Mouse (Mus musculus): Measurements from ENCODE around the gene Copz1.
"Not testable (repeated sequence)": the region's sequence is repeated elsewhere in the genome, so short reads cannot be mapped to it uniquely, and the experiment has no call there.

The Copz1 gene

GRCm38 (mm10) chr15:103272419-103273279 is at the start of gene Copz1:
Gene Copz1, plus strand, starts transcription at chr15:103272714.
- peak; percentile 81 for DNase-seq (ENCODE audit: low spot score)

GRCm38 (mm10) chr15:103224161-103224560 is 48.4 kb upstream of the Copz1 start:
- DNase-seq (ENCODE audit: low spot score): no peak

- no peak for DNase-seq (ENCODE audit: low spot score)
Observed at GRCm38 (mm10) chr15:103227022-103227421, 45.5 kb upstream of the Copz1 start.

- DNase-seq (ENCODE audit: low spot score): no peak
Observed at GRCm38 (mm10) chr15:103227572-103227971, 44.9 kb upstream of the Copz1 start.

- DNase-seq (ENCODE audit: low spot score): no peak
Observed at GRCm38 (mm10) chr15:103228904-103229303, 43.6 kb upstream of the Copz1 start.

GRCm38 (mm10) chr15:103233119-103233518 is 39.4 kb upstream of the Copz1 start:
- DNase-seq (ENCODE audit: low spot score): no peak

- no peak for DNase-seq (ENCODE audit: low spot score)
Observed at GRCm38 (mm10) chr15:103237295-103237694, 35.2 kb upstream of the Copz1 start.

GRCm38 (mm10) chr15:103239130-103239684 is 33.3 kb upstream of the Copz1 start:
- peak; percentile 83 for DNase-seq (ENCODE audit: low spot score)

- peak; percentile 92 for DNase-seq (ENCODE audit: low spot score)
Observed at GRCm38 (mm10) chr15:103239685-103240159, 32.8 kb upstream of the Copz1 start, which contains the start of gene Cbx5. Gene Cbx5, minus strand, starts transcription at chr15:103239816.

- DNase-seq (ENCODE audit: low spot score): peak; percentile 71
Observed at GRCm38 (mm10) chr15:103240160-103241028, 32.1 kb upstream of the Copz1 start, which contains the start of gene Hnrnpa1. Gene Hnrnpa1, plus strand, starts transcription at chr15:103240432.

- not testable (repeated sequence) for DNase-seq (ENCODE audit: low spot score)
Observed at GRCm38 (mm10) chr15:103241071-103242018, 31.2 kb upstream of the Copz1 start.

- DNase-seq (ENCODE audit: low spot score): no peak
Observed at GRCm38 (mm10) chr15:103242885-103243284, 29.6 kb upstream of the Copz1 start.

- DNase-seq (ENCODE audit: low spot score): no peak
Observed at GRCm38 (mm10) chr15:103245616-103246015, 26.9 kb upstream of the Copz1 start.

GRCm38 (mm10) chr15:103247078-103247781 is 25.3 kb upstream of the Copz1 start:
- DNase-seq (ENCODE audit: low spot score): no peak

- DNase-seq (ENCODE audit: low spot score): no peak
Observed at GRCm38 (mm10) chr15:103247782-103248400, 24.6 kb upstream of the Copz1 start.

- DNase-seq (ENCODE audit: low spot score): no peak
Observed at GRCm38 (mm10) chr15:103248401-103249313, 23.9 kb upstream of the Copz1 start.

- not testable (repeated sequence) for DNase-seq (ENCODE audit: low spot score)
Observed at GRCm38 (mm10) chr15:103249511-103249910, 23.0 kb upstream of the Copz1 start.

- DNase-seq (ENCODE audit: low spot score): peak; percentile 70
Observed at GRCm38 (mm10) chr15:103250195-103250740, 22.2 kb upstream of the Copz1 start.

Data from urinary bladder, postnatal 25 days (tissue).